Mouse (Mus musculus): Measurements from ENCODE around the gene Gpatch2. TPM values are rescaled to one million over a fixed set of nuclear protein-coding genes. Genes with fewer than 3 reads are reported as not detected.

Gene Gpatch2
- total RNA-seq, 2 experiments from 2014 or later, result 17.9 to 24.2 TPM

GRCm38 (mm10) chr1:187299236-187299635 is 83.9 kb downstream of the Gpatch2 start:
- DNase-seq (ENCODE audit: extremely low spot score in 1 of 2, low spot score in 1 of 2), result no peak

- no peak for DNase-seq (ENCODE audit: extremely low spot score in 1 of 2, low spot score in 1 of 2)
Observed at GRCm38 (mm10) chr1:187300626-187301025, 85.3 kb downstream of the Gpatch2 start.

- DNase-seq (ENCODE audit: extremely low spot score in 1 of 2, low spot score in 1 of 2), result no peak
Observed at GRCm38 (mm10) chr1:187303221-187303620, 87.9 kb downstream of the Gpatch2 start.

GRCm38 (mm10) chr1:187307335-187307734 is 92.0 kb downstream of the Gpatch2 start:
- DNase-seq (ENCODE audit: extremely low spot score in 1 of 2, low spot score in 1 of 2), result no peak

GRCm38 (mm10) chr1:187308523-187308922 is 93.2 kb downstream of the Gpatch2 start:
- no peak for DNase-seq (ENCODE audit: extremely low spot score in 1 of 2, low spot score in 1 of 2)

GRCm38 (mm10) chr1:187311122-187311521 is 95.8 kb downstream of the Gpatch2 start:
- DNase-seq (ENCODE audit: extremely low spot score in 1 of 2, low spot score in 1 of 2), result no peak

- no peak for DNase-seq (ENCODE audit: extremely low spot score in 1 of 2, low spot score in 1 of 2)
Observed at GRCm38 (mm10) chr1:187313323-187313722, 98.0 kb downstream of the Gpatch2 start.

GRCm38 (mm10) chr1:187313763-187314162 is 98.5 kb downstream of the Gpatch2 start:
- no peak for DNase-seq (ENCODE audit: extremely low spot score in 1 of 2, low spot score in 1 of 2)

- DNase-seq (ENCODE audit: extremely low spot score in 1 of 2, low spot score in 1 of 2), result no peak
Observed at GRCm38 (mm10) chr1:187314516-187314915, 99.2 kb downstream of the Gpatch2 start.

GRCm38 (mm10) chr1:187315821-187316220 is 100.5 kb downstream of the Gpatch2 start:
- no peak for DNase-seq (ENCODE audit: extremely low spot score in 1 of 2, low spot score in 1 of 2)

- DNase-seq (ENCODE audit: extremely low spot score in 1 of 2, low spot score in 1 of 2), result no peak
Observed at GRCm38 (mm10) chr1:187316555-187316954, 101.2 kb downstream of the Gpatch2 start.

- no peak for DNase-seq (ENCODE audit: extremely low spot score in 1 of 2, low spot score in 1 of 2)
Observed at GRCm38 (mm10) chr1:187321814-187322213, 106.5 kb downstream of the Gpatch2 start.

GRCm38 (mm10) chr1:187322505-187323208 is 107.3 kb downstream of the Gpatch2 start:
- DNase-seq (ENCODE audit: extremely low spot score in 1 of 2, low spot score in 1 of 2), result no peak

GRCm38 (mm10) chr1:187323209-187323589 is 107.9 kb downstream of the Gpatch2 start:
- DNase-seq (ENCODE audit: extremely low spot score in 1 of 2, low spot score in 1 of 2), result no peak

- DNase-seq (ENCODE audit: extremely low spot score in 1 of 2, low spot score in 1 of 2), result no peak
Observed at GRCm38 (mm10) chr1:187342551-187342950, 127.2 kb downstream of the Gpatch2 start.

GRCm38 (mm10) chr1:187345156-187345555 is 129.8 kb downstream of the Gpatch2 start:
- no peak for DNase-seq (ENCODE audit: extremely low spot score in 1 of 2, low spot score in 1 of 2)

GRCm38 (mm10) chr1:187346923-187347322 is 131.6 kb downstream of the Gpatch2 start:
- no peak for DNase-seq (ENCODE audit: extremely low spot score in 1 of 2, low spot score in 1 of 2)

GRCm38 (mm10) chr1:187347606-187348005 is 132.3 kb downstream of the Gpatch2 start:
- DNase-seq (ENCODE audit: extremely low spot score in 1 of 2, low spot score in 1 of 2), result no peak

- DNase-seq (ENCODE audit: extremely low spot score in 1 of 2, low spot score in 1 of 2), result no peak
Observed at GRCm38 (mm10) chr1:187348053-187348820, 132.9 kb downstream of the Gpatch2 start.

- DNase-seq (ENCODE audit: extremely low spot score in 1 of 2, low spot score in 1 of 2), result no peak
Observed at GRCm38 (mm10) chr1:187348859-187349258, 133.6 kb downstream of the Gpatch2 start.

- DNase-seq (ENCODE audit: extremely low spot score in 1 of 2, low spot score in 1 of 2), result no peak
Observed at GRCm38 (mm10) chr1:187356169-187356568, 140.9 kb downstream of the Gpatch2 start.

- no peak for DNase-seq (ENCODE audit: extremely low spot score in 1 of 2, low spot score in 1 of 2)
Observed at GRCm38 (mm10) chr1:187356904-187357303, 141.6 kb downstream of the Gpatch2 start.
